Mouse (Mus musculus) kidney, postnatal 25 days (tissue): ENCODE results near the gene Tlr13.

ENCODE experiments used
- DNase-seq, 2 experiments: peaks; one replicate each; pipeline ENCODE4 v3.0.0; 2021; ENCODE audit warnings: mixed read lengths in 2 of 2

Tlr13 gene

GRCm38 (mm10) chrX:106142936-106143335 lies at the start of gene Tlr13:
Tlr13 (plus strand) TSS chrX:106143204.
- no peak for DNase-seq

GRCm38 (mm10) chrX:106105464-106105863 lies 37.5 kb upstream of the Tlr13 start:
- peak; percentile 69 to 78 for DNase-seq

- no peak for DNase-seq
Observed at GRCm38 (mm10) chrX:106113881-106114280, 29.1 kb upstream of the Tlr13 start.

GRCm38 (mm10) chrX:106114674-106115073 lies 28.3 kb upstream of the Tlr13 start:
- no peak for DNase-seq

GRCm38 (mm10) chrX:106122823-106123222 lies 20.2 kb upstream of the Tlr13 start:
- no peak for DNase-seq

- DNase-seq: no peak
Observed at GRCm38 (mm10) chrX:106128283-106128682, 14.7 kb upstream of the Tlr13 start.

GRCm38 (mm10) chrX:106129877-106130276 lies 13.1 kb upstream of the Tlr13 start:
- DNase-seq: no peak

- no peak for DNase-seq
Observed at GRCm38 (mm10) chrX:106134916-106135315, 8.1 kb upstream of the Tlr13 start.

GRCm38 (mm10) chrX:106135484-106135883 lies 7.5 kb upstream of the Tlr13 start:
- DNase-seq: no peak

- no peak for DNase-seq
Observed at GRCm38 (mm10) chrX:106135916-106136575, 7.0 kb upstream of the Tlr13 start.

- no peak for DNase-seq
Observed at GRCm38 (mm10) chrX:106139309-106140070, 3.5 kb upstream of the Tlr13 start.

GRCm38 (mm10) chrX:106148185-106148584 lies 5.2 kb downstream of the Tlr13 start:
- no peak for DNase-seq

GRCm38 (mm10) chrX:106149460-106149859 lies 6.5 kb downstream of the Tlr13 start:
- DNase-seq: no peak

- no peak for DNase-seq
Observed at GRCm38 (mm10) chrX:106154180-106154586, 11.2 kb downstream of the Tlr13 start.

- DNase-seq: no peak
Observed at GRCm38 (mm10) chrX:106155892-106156291, 12.9 kb downstream of the Tlr13 start.

- DNase-seq: no peak
Observed at GRCm38 (mm10) chrX:106163995-106164394, 21.0 kb downstream of the Tlr13 start.

- no peak for DNase-seq
Observed at GRCm38 (mm10) chrX:106164555-106164954, 21.6 kb downstream of the Tlr13 start.

GRCm38 (mm10) chrX:106165089-106165488 lies 22.1 kb downstream of the Tlr13 start:
- no peak for DNase-seq

- peak; percentile 77 to 82 for DNase-seq
Observed at GRCm38 (mm10) chrX:106171106-106171852, 28.3 kb downstream of the Tlr13 start.

- no peak for DNase-seq
Observed at GRCm38 (mm10) chrX:106171853-106172154, 28.8 kb downstream of the Tlr13 start.

GRCm38 (mm10) chrX:106176331-106176730 lies 33.3 kb downstream of the Tlr13 start:
- no peak for DNase-seq

GRCm38 (mm10) chrX:106184279-106184678 lies 41.3 kb downstream of the Tlr13 start:
- no peak for DNase-seq

- no peak for DNase-seq
Observed at GRCm38 (mm10) chrX:106185706-106186105, 42.7 kb downstream of the Tlr13 start.
